Mouse (Mus musculus) neural tube, embryonic 11.5 days (tissue): ENCODE measurements around the gene Gm17324. TPM values are rescaled to one million over a fixed set of nuclear protein-coding genes. Genes with fewer than 3 reads are reported as not detected.

Experiments
- ATAC-seq: fragments of 200-750 bp; cut with Nextera tagmentation; 2 replicates; pipeline ENCODE4 v1.8.0; 2017; ENCODE audit warnings: moderate number of reproducible peaks, mild to moderate bottlenecking, moderate TSS enrichment, moderate library complexity; ENCODE audit not compliant: insufficient read depth, low FRiP score, low TSS enrichment
- DNase-seq: peaks from one replicate; pipeline ENCODE4 v3.0.0-alpha.2; 2015; ENCODE audit warnings: low spot score
- H3K27ac ChIP-seq: fragments of 300-500 bp; sonication (generic); 2 replicates; pipeline ENCODE4 v1.5.1; 2014; ENCODE audit warnings: low read depth, mild to moderate bottlenecking, low read length
- H3K27me3 ChIP-seq: fragments of 300-500 bp; sonication (generic); 2 replicates; pipeline ENCODE4 v1.6.1; 2014; ENCODE audit warnings: mild to moderate bottlenecking, low read length, mixed read lengths; ENCODE audit not compliant: control insufficient read depth, insufficient read depth
- H3K36me3 ChIP-seq: fragments of 300-500 bp; sonication (generic); 2 replicates; pipeline ENCODE4 v1.6.1; 2014; ENCODE audit warnings: mild to moderate bottlenecking, low read length, moderate library complexity, mixed read lengths; ENCODE audit not compliant: control insufficient read depth, insufficient read depth
- H3K4me1 ChIP-seq: fragments of 300-500 bp; sonication (generic); 2 replicates; pipeline ENCODE4 v1.6.1; 2014; ENCODE audit warnings: low read length, mixed read lengths; ENCODE audit not compliant: control insufficient read depth, insufficient read depth
- H3K4me2 ChIP-seq: fragments of 300-500 bp; sonication (generic); 2 replicates; pipeline ENCODE4 v1.6.1; 2014; ENCODE audit warnings: low read depth, mild to moderate bottlenecking, moderate library complexity
- H3K4me3 ChIP-seq: fragments of 300-500 bp; sonication (generic); 2 replicates; pipeline ENCODE4 v1.5.1; 2014; ENCODE audit warnings: low read depth, low read length
- H3K9ac ChIP-seq: fragments of 300-500 bp; sonication (generic); 2 replicates; pipeline ENCODE4 v1.6.1; 2014; ENCODE audit warnings: mild to moderate bottlenecking, low read length
- H3K9me3 ChIP-seq: fragments of 300-500 bp; sonication (generic); 2 replicates; pipeline ENCODE4 v1.6.1; 2016; ENCODE audit warnings: low read length; ENCODE audit not compliant: control insufficient read depth
- WGBS: fragments of 180-500 bp; shearing (Covaris S2); extraction: QIAGEN DNeasy Blood & Tissue Kit; methylation state at CpG from one replicate; pipeline ENCODE4 v1.1.7; 2014; 5-methylcytosine and 5-hydroxymethylcytosine counted together
- polyA plus RNA-seq: library from polyadenylated mRNA; unstranded; fragments of >200 nt; fragmentation: Nextera tagmentation; extraction: Ambion mirVana; gene quantifications from 2 replicates; pipeline ENCODE4 v1.2.1, GENCODE M21; 2014

Gm17324 gene
- polyA plus RNA-seq, 1 experiment from 2014 or later, result 1.0 TPM

GRCm38 (mm10) chr9:78475383-78475780 lies 26.8 kb upstream of the Gm17324 start:
- peaks cover 10% of the 10 kb centered on the region for H3K36me3 ChIP-seq

GRCm38 (mm10) chr9:78474771-78475382 lies 26.3 kb upstream of the Gm17324 start:
- Histone ChIP-seq H3K4me1 (no peaks in the 10 kb centered on the region), H3K27me3 (no peaks in the 10 kb centered on the region), H3K36me3 (peaks cover 10% of the 10 kb centered on the region), H3K9me3 (no peaks in the 10 kb centered on the region), H3K4me2 (no peak overlapping the region), H3K9ac (no peak overlapping the region), H3K27ac (no peak overlapping the region), H3K4me3 (no peak overlapping the region)
- WGBS, result 89% methylated on average over 5 of the region's 5 CpGs
- ATAC-seq (no peak), DNase-seq (no peak)

More at GRCm38 (mm10) chr9:78475383-78475780, 26.8 kb upstream of the Gm17324 start:
- H3K27me3 ChIP-seq, result no peaks in the 10 kb centered on the region
- no peak overlapping the region for H3K9ac ChIP-seq
- no peak overlapping the region for H3K4me3 ChIP-seq
- no peak overlapping the region for H3K4me2 ChIP-seq
- no peak for ATAC-seq
- no peaks in the 10 kb centered on the region for H3K9me3 ChIP-seq
- no peaks in the 10 kb centered on the region for H3K4me1 ChIP-seq
- DNase-seq, result no peak
- WGBS, result 95% methylated on average over 2 of the region's 2 CpGs
- no peak overlapping the region for H3K27ac ChIP-seq

GRCm38 (mm10) chr9:78474270-78474669 lies 25.7 kb upstream of the Gm17324 start:
- 73% methylated on average over 2 of the region's 2 CpGs for WGBS
- Histone ChIP-seq H3K4me2 (no peak overlapping the region), H3K27me3 (no peaks in the 10 kb centered on the region), H3K36me3 (peaks cover 8% of the 10 kb centered on the region), H3K9me3 (no peaks in the 10 kb centered on the region), H3K4me3 (no peak overlapping the region), H3K4me1 (no peaks in the 10 kb centered on the region), H3K9ac (no peak overlapping the region), H3K27ac (no peak overlapping the region)
- ATAC-seq, result no peak
- no peak for DNase-seq

- Histone ChIP-seq H3K4me3 (no peak overlapping the region), H3K9ac (no peak overlapping the region), H3K27ac (no peak overlapping the region), H3K27me3 (no peaks in the 10 kb centered on the region), H3K9me3 (no peaks in the 10 kb centered on the region), H3K4me1 (no peaks in the 10 kb centered on the region), H3K4me2 (no peak overlapping the region), H3K36me3 (peaks cover 8% of the 10 kb centered on the region)
- WGBS, result 75% methylated on average over 8 of the region's 8 CpGs
- no peak for ATAC-seq
- no peak for DNase-seq
These were observed 25.0 kb upstream of the Gm17324 start for GRCm38 (mm10) chr9:78473588-78473987.

GRCm38 (mm10) chr9:78465725-78466124 lies 17.1 kb upstream of the Gm17324 start:
- Histone ChIP-seq H3K27me3 (no peaks in the 10 kb centered on the region), H3K27ac (no peak overlapping the region), H3K4me1 (no peaks in the 10 kb centered on the region), H3K36me3 (peaks cover 16% of the 10 kb centered on the region), H3K4me2 (no peak overlapping the region), H3K4me3 (no peak overlapping the region), H3K9ac (no peak overlapping the region), H3K9me3 (no peaks in the 10 kb centered on the region)
- 92% methylated on average over 3 of the region's 3 CpGs for WGBS
- DNase-seq, result no peak
- no peak for ATAC-seq

GRCm38 (mm10) chr9:78463337-78463736 lies 14.8 kb upstream of the Gm17324 start:
- 96% methylated on average over 4 of the region's 4 CpGs for WGBS

GRCm38 (mm10) chr9:78457026-78457425 lies 8.4 kb upstream of the Gm17324 start:
- H3K36me3 ChIP-seq, result peaks cover 17% of the 10 kb centered on the region
- no peaks in the 10 kb centered on the region for H3K9me3 ChIP-seq
- WGBS, result 92% methylated on average over 8 of the region's 8 CpGs
- no peak overlapping the region for H3K4me3 ChIP-seq
- no peak overlapping the region for H3K4me2 ChIP-seq
- no peaks in the 10 kb centered on the region for H3K27me3 ChIP-seq
- H3K27ac ChIP-seq, result no peak overlapping the region
- H3K9ac ChIP-seq, result no peak overlapping the region
- ATAC-seq, result no peak
- no peak for DNase-seq
- no peaks in the 10 kb centered on the region for H3K4me1 ChIP-seq

More at GRCm38 (mm10) chr9:78463337-78463736, 14.8 kb upstream of the Gm17324 start:
- no peaks in the 10 kb centered on the region for H3K9me3 ChIP-seq
- peaks cover 21% of the 10 kb centered on the region for H3K36me3 ChIP-seq
- H3K4me3 ChIP-seq, result no peak overlapping the region
- no peak for ATAC-seq
- H3K27me3 ChIP-seq, result no peaks in the 10 kb centered on the region
- H3K9ac ChIP-seq, result no peak overlapping the region
- no peaks in the 10 kb centered on the region for H3K4me1 ChIP-seq
- DNase-seq, result no peak
- no peak overlapping the region for H3K27ac ChIP-seq
- no peak overlapping the region for H3K4me2 ChIP-seq

- ATAC-seq, result no peak
- Histone ChIP-seq H3K4me1 (peaks cover 3% of the 10 kb centered on the region; the same call in 1 of the 2 replicates), H3K4me2 (no peak overlapping the region), H3K27me3 (no peaks in the 10 kb centered on the region), H3K9me3 (no peaks in the 10 kb centered on the region), H3K27ac (no peak overlapping the region), H3K4me3 (no peak overlapping the region), H3K9ac (no peak overlapping the region), H3K36me3 (0 out of 2 replicates have a peak, but pooled peaks cover 2% of the 10 kb centered on the region)
- 89% methylated on average over 4 of the region's 4 CpGs for WGBS
- DNase-seq, result no peak
These were observed 2.8 kb upstream of the Gm17324 start for GRCm38 (mm10) chr9:78451382-78451781.

GRCm38 (mm10) chr9:78450404-78450803 lies 1.8 kb upstream of the Gm17324 start:
- Histone ChIP-seq H3K36me3 (0 out of 2 replicates have a peak, but pooled peaks cover 2% of the 10 kb centered on the region), H3K27me3 (peaks cover 7% of the 10 kb centered on the region), H3K4me1 (peaks cover 3% of the 10 kb centered on the region; the same call in 1 of the 2 replicates), H3K27ac (no peak overlapping the region), H3K4me3 (no peak overlapping the region), H3K9ac (no peak overlapping the region), H3K9me3 (no peaks in the 10 kb centered on the region), H3K4me2 (no peak overlapping the region)
- WGBS, result 84% methylated on average over 5 of the region's 5 CpGs
- no peak for DNase-seq
- ATAC-seq, result no peak
